Mouse (Mus musculus) C2C12 (cell line): Measurements from ENCODE around the gene Mob1b. TPM values are rescaled to one million over a fixed set of nuclear protein-coding genes. Genes with fewer than 3 reads are reported as not detected.
A peak's percentile ranks its signal among the peaks of the same experiment; 100 is the strongest.

ENCODE experiments used
- H3K27me3 ChIP-seq: one replicate; pipeline ENCODE4 v1.6.1; 2011; ENCODE audit not compliant: control insufficient read depth, insufficient read depth, insufficient read length
- H3K36me3 ChIP-seq: one replicate; pipeline ENCODE4 v1.6.1; 2011; ENCODE audit not compliant: control insufficient read depth, insufficient read depth
- H3K4me3 ChIP-seq: one replicate; pipeline ENCODE4 v1.5.1; 2011; ENCODE audit warnings: mild to moderate bottlenecking, control low read depth; ENCODE audit not compliant: poor library complexity, insufficient read depth, severe bottlenecking
- H3K79me2 ChIP-seq: one replicate; pipeline ENCODE4 v1.6.1; 2011; ENCODE audit not compliant: control insufficient read depth, insufficient read depth
- H3K79me3 ChIP-seq: one replicate; pipeline ENCODE4 v1.6.1; 2011; ENCODE audit warnings: low read depth, control low read depth
- H3ac ChIP-seq: one replicate; pipeline ENCODE3; 2011; ENCODE audit warnings: low read depth; ENCODE audit not compliant: control insufficient read depth, insufficient read length
- CEBPB ChIP-seq: IDR thresholded peaks from one replicate; pipeline ENCODE4 v1.6.1; 2011; ENCODE audit warnings: low read depth, mild to moderate bottlenecking, control low read depth, moderate library complexity
- CTCF ChIP-seq: IDR thresholded peaks from one replicate; pipeline ENCODE4 v1.5.1; 2011; ENCODE audit not compliant: control insufficient read depth, insufficient read depth, insufficient read length
- FOSL1 ChIP-seq: IDR thresholded peaks from one replicate; pipeline ENCODE4 v1.8.0; 2011; ENCODE audit warnings: mild to moderate bottlenecking, low read length; ENCODE audit not compliant: poor library complexity, insufficient read depth, severe bottlenecking
- MAX ChIP-seq: IDR thresholded peaks from one replicate; pipeline ENCODE4 v1.6.1; 2011; ENCODE audit warnings: mild to moderate bottlenecking, control low read depth
- MYOD1 ChIP-seq: IDR thresholded peaks from one replicate; pipeline ENCODE4 v1.6.1; 2011; ENCODE audit warnings: low read depth; ENCODE audit not compliant: control insufficient read depth, insufficient read length
- MYOG ChIP-seq: IDR thresholded peaks from one replicate; pipeline ENCODE4 v1.6.1; 2011; ENCODE audit not compliant: control insufficient read depth, insufficient read length; ENCODE audit errors: extremely low read depth
- USF1 ChIP-seq: IDR thresholded peaks from one replicate; pipeline ENCODE4 v1.6.1; 2011; ENCODE audit warnings: low read depth, mild to moderate bottlenecking, control low read depth, moderate library complexity
- polyA plus RNA-seq: library from polyadenylated mRNA; unstranded; fragments of >200 nt; fragmentation: generic; extraction: Trizol; gene quantifications from one replicate; pipeline ENCODE4 v1.2.1, GENCODE M21; 2012; ENCODE audit warnings: missing spikeins

The Mob1b gene
- polyA plus RNA-seq, 1 experiment, result 5.5 TPM

DNA sequence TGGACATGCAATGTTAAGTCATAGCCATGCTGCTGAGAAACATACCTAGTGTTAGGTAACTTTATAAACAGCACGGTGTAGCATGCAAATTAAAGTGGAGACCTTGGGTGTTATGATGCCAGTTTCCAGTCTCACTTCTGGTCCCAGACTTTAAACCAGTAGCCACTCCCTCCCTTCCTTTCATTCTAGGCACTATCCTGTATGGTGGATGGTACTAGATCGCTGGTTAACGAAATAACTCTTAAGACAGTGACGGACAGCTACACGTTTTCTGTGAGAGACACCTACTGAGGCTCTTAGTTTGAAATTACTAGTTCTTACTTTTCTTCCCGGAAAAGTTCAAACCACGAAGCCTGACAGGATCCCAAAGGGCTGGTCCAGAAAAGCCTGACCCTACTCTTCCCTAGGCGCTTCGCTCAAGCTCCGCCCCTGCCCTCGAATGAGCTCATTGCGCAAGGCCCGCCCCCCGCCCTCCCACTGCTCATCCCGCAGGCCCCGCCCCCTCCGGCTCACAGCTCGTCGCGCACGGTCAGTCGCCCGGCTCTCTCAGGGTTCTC is 43.9 kb downstream of the Mob1b start:
- Histone ChIP-seq H3K36me3 (peaks cover 13% of the 10 kb centered on the region), H3K79me2 (peaks cover 44% of the 10 kb centered on the region), H3K4me3 (peak overlapping the region; percentile 19)

DNA sequence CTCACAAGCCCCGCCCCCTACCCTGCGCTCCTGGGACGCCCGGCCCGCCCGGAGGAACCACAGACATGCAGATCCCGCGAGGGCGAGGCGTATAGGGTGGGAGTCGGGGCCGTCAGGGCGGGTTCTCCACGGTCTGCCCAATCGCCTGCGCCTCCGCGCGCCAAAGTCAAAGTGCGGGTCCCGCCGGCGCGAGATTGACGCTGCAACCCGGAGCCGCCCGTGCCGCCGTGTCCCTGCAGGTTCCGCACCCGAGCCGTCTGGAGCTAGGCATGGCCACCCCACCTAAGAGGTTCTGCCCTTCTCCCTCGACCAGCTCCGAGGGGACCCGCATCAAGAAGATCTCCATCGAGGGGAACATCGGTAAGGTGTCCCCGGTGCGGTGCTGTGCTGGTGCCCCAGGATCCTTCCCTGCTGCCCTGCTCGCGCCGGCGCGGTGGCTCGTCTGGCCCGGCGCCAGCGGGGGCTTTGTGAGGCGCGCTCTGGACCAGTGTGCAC is 44.4 kb downstream of the Mob1b start, which contains the start of gene Dck:
Gene Dck, plus strand, starts transcription at position 10 of the 495 bp plus-strand sequence.
- TF ChIP-seq MAX, result no peak
- no peak for TF ChIP-seq CEBPB
- no peak for TF ChIP-seq MYOD1
- TF ChIP-seq CTCF, result no peak
- no peak for TF ChIP-seq FOSL1
- no peak for TF ChIP-seq MYOG
- no peak for TF ChIP-seq USF1
- Histone ChIP-seq H3K79me3 (peaks cover 24% of the 10 kb centered on the region), H3K36me3 (peaks cover 18% of the 10 kb centered on the region), H3K27me3 (no peaks in the 10 kb centered on the region), H3K4me3 (peak within 1 kb of the TSS; percentile 69), H3K79me2 (peaks cover 46% of the 10 kb centered on the region), H3ac (peak within 1 kb of the TSS; percentile 90)

More for the DNA sequence above, 43.9 kb downstream of the Mob1b start:
- H3K79me3 ChIP-seq, result peaks cover 24% of the 10 kb centered on the region
- H3K27me3 ChIP-seq, result no peaks in the 10 kb centered on the region
- no peak for TF ChIP-seq USF1
- no peak for TF ChIP-seq MYOD1
- no peak for TF ChIP-seq FOSL1
- no peak for TF ChIP-seq MAX
- TF ChIP-seq CEBPB, result peak; percentile 76
- H3ac ChIP-seq, result peak overlapping the region; percentile 23

DNA sequence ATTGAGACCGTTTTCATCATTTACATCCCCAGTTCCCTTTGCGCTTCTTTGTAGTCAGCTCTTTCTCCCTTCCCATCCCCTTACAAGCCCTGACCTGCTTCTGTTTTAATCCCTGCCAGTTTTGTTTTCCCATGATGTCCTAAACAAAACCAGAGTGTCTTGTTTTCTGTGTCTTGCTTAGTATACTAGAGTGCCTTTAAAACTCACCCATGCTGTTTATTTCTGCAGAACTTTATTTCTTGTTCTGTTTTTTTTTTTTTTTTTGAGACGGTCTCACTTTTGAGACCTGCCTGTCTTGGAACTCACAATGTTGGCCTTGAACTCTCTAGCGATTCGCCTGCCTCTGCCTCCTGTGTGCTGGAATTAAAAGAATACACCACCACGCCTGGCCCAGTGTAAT is 44.9 kb downstream of the Mob1b start:
- peak overlapping the region; percentile 90 for H3ac ChIP-seq
- peaks cover 46% of the 10 kb centered on the region for H3K79me2 ChIP-seq
- peaks cover 24% of the 10 kb centered on the region for H3K79me3 ChIP-seq
- H3K36me3 ChIP-seq, result peaks cover 23% of the 10 kb centered on the region
- H3K4me3 ChIP-seq, result peak overlapping the region; percentile 69
- H3K27me3 ChIP-seq, result no peaks in the 10 kb centered on the region
- TF ChIP-seq MYOD1 (no peak), USF1 (no peak), CTCF (no peak), CEBPB (no peak), MYOG (no peak), MAX (no peak), FOSL1 (no peak)

DNA sequence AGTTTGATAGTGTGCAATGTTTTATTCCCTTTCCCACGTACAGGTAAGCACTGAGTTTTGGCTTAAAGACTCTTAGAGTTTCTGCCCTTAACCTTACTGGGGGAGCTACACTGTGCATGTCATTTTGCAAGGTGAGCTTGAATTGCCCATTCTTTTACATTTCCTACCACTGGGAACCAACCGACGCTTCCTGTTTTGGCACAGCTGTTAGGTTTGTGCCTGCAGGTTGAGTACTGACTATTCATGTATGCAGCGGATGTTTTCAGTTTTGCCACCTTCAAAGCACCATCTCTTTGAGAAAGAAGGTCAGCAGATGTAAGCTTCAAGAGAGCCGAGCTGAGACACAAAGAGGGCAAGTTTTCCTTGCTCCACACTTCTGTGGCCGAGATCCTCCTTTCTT is 45.5 kb downstream of the Mob1b start:
- TF ChIP-seq FOSL1 (no peak), MYOG (no peak), MAX (no peak), USF1 (no peak), MYOD1 (no peak), CEBPB (no peak), CTCF (no peak)
- peak overlapping the region; percentile 69 for H3K4me3 ChIP-seq
- H3ac ChIP-seq, result no peak overlapping the region
- no peaks in the 10 kb centered on the region for H3K27me3 ChIP-seq
- peaks cover 24% of the 10 kb centered on the region for H3K79me3 ChIP-seq
- H3K36me3 ChIP-seq, result peaks cover 27% of the 10 kb centered on the region
- peaks cover 46% of the 10 kb centered on the region for H3K79me2 ChIP-seq

DNA sequence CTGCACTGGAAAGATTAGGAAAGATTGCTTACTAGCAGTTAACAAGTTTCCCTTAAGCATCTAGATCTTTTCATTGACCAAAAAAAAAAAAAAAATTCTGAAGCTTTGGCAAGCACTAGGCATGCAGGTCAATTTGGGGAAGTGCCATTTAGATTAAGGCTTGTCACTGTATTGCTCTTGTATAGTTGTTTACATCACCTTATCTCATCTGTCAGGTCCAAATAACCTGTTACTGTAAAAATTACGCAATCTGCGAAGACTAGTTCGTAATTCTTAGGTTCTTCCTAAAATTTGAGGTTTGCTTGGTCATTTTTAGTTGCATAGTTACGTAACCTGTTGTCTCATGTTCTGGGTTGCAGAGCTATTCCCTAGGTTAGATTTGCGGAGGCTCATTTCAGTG is 46.2 kb downstream of the Mob1b start:
- Histone ChIP-seq H3K27me3 (no peaks in the 10 kb centered on the region), H3K79me2 (peaks cover 46% of the 10 kb centered on the region), H3K79me3 (peaks cover 24% of the 10 kb centered on the region), H3K36me3 (peaks cover 32% of the 10 kb centered on the region), H3K4me3 (no peak overlapping the region), H3ac (no peak overlapping the region)
- no peak for TF ChIP-seq MAX
- TF ChIP-seq MYOG, result no peak
- no peak for TF ChIP-seq FOSL1
- TF ChIP-seq CEBPB, result peak; percentile 53

DNA sequence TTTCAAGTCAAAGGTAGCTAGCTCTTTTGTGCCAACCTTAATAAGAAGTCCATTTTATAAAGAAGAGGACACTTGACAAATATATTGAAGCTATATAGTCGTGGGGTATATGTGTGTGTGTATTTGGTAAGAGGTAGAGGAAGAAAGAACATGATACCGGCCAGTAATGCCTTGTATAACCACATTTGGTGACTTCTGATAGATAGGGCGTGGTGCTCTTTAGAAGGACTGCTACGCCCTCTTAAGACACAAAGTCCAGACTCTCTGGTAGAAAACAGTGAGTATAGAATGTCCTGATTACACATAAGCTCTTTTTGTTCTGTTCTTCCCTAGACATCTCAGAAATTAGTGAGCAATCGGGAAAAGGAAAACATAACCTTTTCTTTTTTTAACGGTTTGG is 47.5 kb downstream of the Mob1b start:
- Histone ChIP-seq H3K27me3 (no peaks in the 10 kb centered on the region), H3K4me3 (no peak overlapping the region), H3K79me2 (peaks cover 46% of the 10 kb centered on the region), H3K36me3 (peaks cover 40% of the 10 kb centered on the region), H3K79me3 (peaks cover 24% of the 10 kb centered on the region), H3ac (no peak overlapping the region)
- TF ChIP-seq CEBPB (no peak), MYOG (no peak), USF1 (no peak), MAX (no peak), MYOD1 (no peak), FOSL1 (no peak), CTCF (no peak)
